Mouse (Mus musculus): ENCODE results near the gene Kif13a. TPM values are rescaled to one million over a fixed set of nuclear protein-coding genes. Genes with fewer than 3 reads are reported as not detected.

The Kif13a gene
- polyA plus RNA-seq (2016; fragmentation: Nextera tagmentation; extraction: Ambion mirVana): 13.0 and 18.5 TPM in 2 replicates

- peak within 1 kb of the TSS; percentile 77 for H3K9ac ChIP-seq
- WGBS: under 1% methylated on average over 76 of the region's 96 CpGs
- H3K9me3 ChIP-seq: no peaks in the 10 kb centered on the region
- H3K4me2 ChIP-seq: peak within 1 kb of the TSS; percentile 79
- peaks cover 16% of the 10 kb centered on the region; the same call in 1 of the 2 replicates for H3K27me3 ChIP-seq
- peak within 1 kb of the TSS; percentile 79 for H3K4me3 ChIP-seq (replicated peaks)
- H3K36me3 ChIP-seq (replicated peaks): peaks cover 10% of the 10 kb centered on the region
- ATAC-seq (ENCODE audit: low FRiP score): peak; percentile 80
- peak within 1 kb of the TSS; percentile 95 for H3K27ac ChIP-seq
- peaks cover 18% of the 10 kb centered on the region for H3K4me1 ChIP-seq
Observed at GRCm38 (mm10) chr13:46929719-46930658, at the start of gene Kif13a. TSS of gene Kif13a (minus strand) at chr13:46929867.

GRCm38 (mm10) chr13:46976532-46976931 is 46.9 kb upstream of the Kif13a start:
- Histone ChIP-seq H3K4me1 (peaks cover 16% of the 10 kb centered on the region), H3K9ac (no peak overlapping the region), H3K27ac (no peak overlapping the region), H3K36me3 (replicated peaks) (no peaks in the 10 kb centered on the region), H3K9me3 (no peaks in the 10 kb centered on the region), H3K27me3 (no peaks in the 10 kb centered on the region), H3K4me3 (replicated peaks) (no peak overlapping the region), H3K4me2 (no peak overlapping the region)
- WGBS: 92% methylated on average over 7 of the region's 7 CpGs
- no peak for ATAC-seq (ENCODE audit: low FRiP score)

- Histone ChIP-seq H3K4me3 (replicated peaks) (no peak overlapping the region), H3K27me3 (no peaks in the 10 kb centered on the region), H3K4me2 (peak overlapping the region; percentile 52), H3K9ac (0 out of 2 replicates have a peak overlapping the region, but pooled peaks have one; percentile 40), H3K36me3 (replicated peaks) (no peaks in the 10 kb centered on the region), H3K27ac (peak overlapping the region; percentile 75), H3K4me1 (peaks cover 16% of the 10 kb centered on the region), H3K9me3 (no peaks in the 10 kb centered on the region)
- WGBS: 39% methylated on average over 4 of the region's 4 CpGs
- ATAC-seq (ENCODE audit: low FRiP score): no peak
Observed at GRCm38 (mm10) chr13:46975930-46976329, 46.3 kb upstream of the Kif13a start.

- no peaks in the 10 kb centered on the region for H3K36me3 ChIP-seq (replicated peaks)
- WGBS: 10% methylated on average over 14 of the region's 14 CpGs
Observed at GRCm38 (mm10) chr13:46975031-46975551, 45.4 kb upstream of the Kif13a start.

GRCm38 (mm10) chr13:46970286-46970945 is 40.7 kb upstream of the Kif13a start:
- Histone ChIP-seq H3K9me3 (no peaks in the 10 kb centered on the region), H3K27me3 (no peaks in the 10 kb centered on the region), H3K36me3 (replicated peaks) (no peaks in the 10 kb centered on the region), H3K4me1 (peaks cover 5% of the 10 kb centered on the region; the same call in 1 of the 2 replicates), H3K4me2 (no peak overlapping the region), H3K27ac (no peak overlapping the region), H3K9ac (no peak overlapping the region), H3K4me3 (replicated peaks) (no peak overlapping the region)
- 82% methylated on average over 10 of the region's 10 CpGs for WGBS
- no peak for ATAC-seq (ENCODE audit: low FRiP score)

More at GRCm38 (mm10) chr13:46975031-46975551, 45.4 kb upstream of the Kif13a start:
- no peaks in the 10 kb centered on the region for H3K27me3 ChIP-seq
- H3K4me3 ChIP-seq (replicated peaks): peak overlapping the region; percentile 33
- H3K4me1 ChIP-seq: peaks cover 16% of the 10 kb centered on the region
- H3K9ac ChIP-seq: peak overlapping the region; percentile 40; the same call in 1 of the 2 replicates
- H3K27ac ChIP-seq: peak overlapping the region; percentile 75
- peak overlapping the region; percentile 52 for H3K4me2 ChIP-seq
- H3K9me3 ChIP-seq: no peaks in the 10 kb centered on the region
- peak; percentile 95 for ATAC-seq (ENCODE audit: low FRiP score)

GRCm38 (mm10) chr13:46968626-46969025 is 39.0 kb upstream of the Kif13a start:
- H3K36me3 ChIP-seq (replicated peaks): no peaks in the 10 kb centered on the region
- WGBS: 92% methylated on average over 2 of the region's 2 CpGs
- no peak overlapping the region for H3K4me3 ChIP-seq (replicated peaks)
- no peaks in the 10 kb centered on the region for H3K27me3 ChIP-seq
- no peak overlapping the region for H3K9ac ChIP-seq
- no peak overlapping the region for H3K27ac ChIP-seq
- no peaks in the 10 kb centered on the region for H3K4me1 ChIP-seq
- no peak for ATAC-seq (ENCODE audit: low FRiP score)
- H3K4me2 ChIP-seq: no peak overlapping the region
- H3K9me3 ChIP-seq: 0 out of 2 replicates have a peak, but pooled peaks cover 4% of the 10 kb centered on the region

- H3K27ac ChIP-seq: no peak overlapping the region
- H3K27me3 ChIP-seq: no peaks in the 10 kb centered on the region
- no peak overlapping the region for H3K9ac ChIP-seq
- H3K4me1 ChIP-seq: no peaks in the 10 kb centered on the region
- H3K9me3 ChIP-seq: 0 out of 2 replicates have a peak, but pooled peaks cover 4% of the 10 kb centered on the region
- H3K36me3 ChIP-seq (replicated peaks): no peaks in the 10 kb centered on the region
- H3K4me3 ChIP-seq (replicated peaks): no peak overlapping the region
- 75% methylated on average over 4 of the region's 4 CpGs for WGBS
- no peak for ATAC-seq (ENCODE audit: low FRiP score)
- H3K4me2 ChIP-seq: no peak overlapping the region
Observed at GRCm38 (mm10) chr13:46967308-46967707, 37.6 kb upstream of the Kif13a start.

GRCm38 (mm10) chr13:46960878-46961474 is 31.3 kb upstream of the Kif13a start:
- WGBS: 74% methylated on average over 7 of the region's 7 CpGs
- Histone ChIP-seq H3K9ac (no peak overlapping the region), H3K9me3 (0 out of 2 replicates have a peak, but pooled peaks cover 4% of the 10 kb centered on the region), H3K27me3 (no peaks in the 10 kb centered on the region), H3K4me1 (0 out of 2 replicates have a peak, but pooled peaks cover 5% of the 10 kb centered on the region), H3K27ac (no peak overlapping the region), H3K36me3 (replicated peaks) (no peaks in the 10 kb centered on the region), H3K4me2 (no peak overlapping the region), H3K4me3 (replicated peaks) (no peak overlapping the region)
- ATAC-seq (ENCODE audit: low FRiP score): no peak

- WGBS: 88% methylated on average over 5 of the region's 5 CpGs
- ATAC-seq (ENCODE audit: low FRiP score): no peak
- H3K9me3 ChIP-seq: no peaks in the 10 kb centered on the region
Observed at GRCm38 (mm10) chr13:46959139-46959538, 29.5 kb upstream of the Kif13a start.

GRCm38 (mm10) chr13:46951212-46951611 is 21.5 kb upstream of the Kif13a start:
- Histone ChIP-seq H3K4me2 (no peak overlapping the region), H3K4me3 (replicated peaks) (no peak overlapping the region), H3K36me3 (replicated peaks) (no peaks in the 10 kb centered on the region), H3K27me3 (no peaks in the 10 kb centered on the region), H3K27ac (no peak overlapping the region), H3K9ac (no peak overlapping the region), H3K4me1 (peaks cover 4% of the 10 kb centered on the region), H3K9me3 (no peaks in the 10 kb centered on the region)
- 88% methylated on average over 15 of the region's 15 CpGs for WGBS
- no peak for ATAC-seq (ENCODE audit: low FRiP score)

More at GRCm38 (mm10) chr13:46959139-46959538, 29.5 kb upstream of the Kif13a start:
- Histone ChIP-seq H3K4me3 (replicated peaks) (no peak overlapping the region), H3K9ac (no peak overlapping the region), H3K4me2 (no peak overlapping the region), H3K36me3 (replicated peaks) (no peaks in the 10 kb centered on the region), H3K4me1 (0 out of 2 replicates have a peak, but pooled peaks cover 5% of the 10 kb centered on the region), H3K27ac (no peak overlapping the region), H3K27me3 (no peaks in the 10 kb centered on the region)

GRCm38 (mm10) chr13:46949741-46950140 is 20.1 kb upstream of the Kif13a start:
- Histone ChIP-seq H3K27ac (no peak overlapping the region), H3K4me3 (replicated peaks) (no peak overlapping the region), H3K9ac (no peak overlapping the region), H3K9me3 (no peaks in the 10 kb centered on the region), H3K4me1 (peaks cover 12% of the 10 kb centered on the region), H3K36me3 (replicated peaks) (no peaks in the 10 kb centered on the region), H3K27me3 (no peaks in the 10 kb centered on the region), H3K4me2 (no peak overlapping the region)
- ATAC-seq (ENCODE audit: low FRiP score): no peak
- 90% methylated on average over 2 of the region's 2 CpGs for WGBS
